Mouse (Mus musculus) liver, adult 2 months (tissue): ENCODE data around the gene Igf2r.

ENCODE experiments used
- CTCF ChIP-seq: fragments of 200-500 bp; IDR thresholded peaks from 2 replicates; pipeline ENCODE4 v1.5.1; 2011; ENCODE audit warnings: low read depth, low read length, control low read depth
- POLR2A ChIP-seq: fragments of 200-500 bp; IDR thresholded peaks from 2 replicates; pipeline ENCODE4 v1.6.1; 2011; ENCODE audit warnings: low read length, control low read depth; ENCODE audit not compliant: insufficient read depth; ENCODE audit errors: extremely low read depth

DNA sequence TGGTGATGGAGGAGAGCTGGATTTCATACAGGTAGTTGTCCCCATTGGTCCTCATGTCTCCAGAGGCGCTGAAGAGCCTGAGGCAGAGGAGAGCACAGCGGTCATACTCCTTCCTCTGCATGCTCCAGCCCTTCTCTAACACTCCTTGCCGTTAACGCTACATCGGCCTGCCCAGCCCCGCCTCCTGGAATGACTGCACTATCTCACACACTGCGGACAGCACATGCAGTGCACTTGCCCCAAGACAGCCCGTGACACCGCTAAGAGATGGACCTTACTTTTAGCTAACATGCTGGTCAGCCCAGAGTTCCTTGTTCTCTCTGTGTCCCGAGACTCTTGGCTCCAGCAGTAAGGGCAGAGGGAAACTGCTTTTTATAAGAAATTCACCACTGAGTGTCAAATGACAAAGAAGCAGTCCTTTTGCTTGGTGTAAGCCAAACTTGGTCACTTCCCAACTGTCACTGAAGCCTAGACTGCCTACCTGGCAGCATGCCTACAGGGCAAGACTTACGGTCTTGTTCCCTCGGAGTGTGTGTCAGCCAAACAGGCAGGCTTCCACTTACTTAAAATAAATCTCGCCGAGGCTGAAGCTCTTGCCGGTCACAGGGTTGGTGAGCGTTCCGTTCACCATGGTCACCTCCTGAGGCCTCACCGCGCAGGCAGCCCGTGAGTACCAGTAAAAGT lies 80.9 kb downstream of the Igf2r start:
- no peak for TF ChIP-seq CTCF
- no peak for TF ChIP-seq POLR2A
